Mouse (Mus musculus) cerebellum, postnatal 10 days (tissue): ENCODE results near the gene Sec16a.

Experiments
- DNase-seq, 2 experiments: peaks; one replicate each; pipeline ENCODE4 v3.0.0; 2021; ENCODE audit warnings: mixed read lengths in 2 of 2

Gene Sec16a

GRCm38 (mm10) chr2:26444946-26445665, at the start of gene Sec16a:
Gene Sec16a, minus strand, starts transcription at chr2:26445216.
- peak; percentile 100 for DNase-seq

- no peak for DNase-seq
These were observed 49.4 kb upstream of the Sec16a start for GRCm38 (mm10) chr2:26494396-26494795.

GRCm38 (mm10) chr2:26493021-26493781, 48.2 kb upstream of the Sec16a start:
- no peak for DNase-seq

- DNase-seq: no peak
These were observed 45.8 kb upstream of the Sec16a start for GRCm38 (mm10) chr2:26490760-26491301.

GRCm38 (mm10) chr2:26488535-26489135, 43.6 kb upstream of the Sec16a start:
- DNase-seq: peak in 1 of 2 experiments; percentile 49

GRCm38 (mm10) chr2:26487322-26488021, 42.5 kb upstream of the Sec16a start:
- DNase-seq: peak; percentile 78 to 86

- peak; percentile 56 to 59 for DNase-seq
These were observed 41.9 kb upstream of the Sec16a start for GRCm38 (mm10) chr2:26486835-26487321.

GRCm38 (mm10) chr2:26486264-26486810, 41.3 kb upstream of the Sec16a start:
- no peak for DNase-seq

- DNase-seq: peak in 1 of 2 experiments; percentile 56
These were observed 40.7 kb upstream of the Sec16a start for GRCm38 (mm10) chr2:26485710-26486109.

GRCm38 (mm10) chr2:26485278-26485677, 40.3 kb upstream of the Sec16a start:
- no peak for DNase-seq

- DNase-seq: no peak
These were observed 39.2 kb upstream of the Sec16a start for GRCm38 (mm10) chr2:26484169-26484568.

- no peak for DNase-seq
These were observed 38.3 kb upstream of the Sec16a start for GRCm38 (mm10) chr2:26483230-26483869.

GRCm38 (mm10) chr2:26482824-26483223, 37.8 kb upstream of the Sec16a start:
- DNase-seq: no peak

GRCm38 (mm10) chr2:26481724-26482495, 36.9 kb upstream of the Sec16a start:
- no peak for DNase-seq

- DNase-seq: no peak
These were observed 35.9 kb upstream of the Sec16a start for GRCm38 (mm10) chr2:26480911-26481310.

GRCm38 (mm10) chr2:26478685-26479205, 33.7 kb upstream of the Sec16a start:
- DNase-seq: no peak

- no peak for DNase-seq
These were observed 32.9 kb upstream of the Sec16a start for GRCm38 (mm10) chr2:26477911-26478310.

GRCm38 (mm10) chr2:26475505-26476430, 30.8 kb upstream of the Sec16a start:
- DNase-seq: no peak

- DNase-seq: no peak
These were observed 29.9 kb upstream of the Sec16a start for GRCm38 (mm10) chr2:26474789-26475504.
